In genomic region chr3:81829966-81830599, GRCm38 (mm10) we compare ENCODE assay signal across 13 mouse cellular contexts.
A peak's percentile ranks its signal among the peaks of the same experiment; 100 is the strongest.
DNase-seq lines count a peak whose midpoint lies in the region; ATAC-seq and TF ChIP-seq lines count a peak whose summit lies in the region.
"Had no signal": no experiment of that assay in that cellular context is flagged by ENCODE, and none has a peak within 500 bp of the region (broad histone marks: within the 10 kb centered on the region; RNA-seq: fewer than 3 reads in every experiment).

No protein-coding gene starts in this region.

- no peak for TF ChIP-seq CTCF in hindbrain, postnatal 0 days (IDR thresholded peaks at IDR 0.05; ENCODE audit: low read depth)
- TF ChIP-seq CTCF in olfactory bulb, adult 2 months (IDR thresholded peaks at IDR 0.05; ENCODE audit: insufficient read depth, low read depth, low read length), result no peak
- TF ChIP-seq CTCF in cerebellum, adult 2 months (IDR thresholded peaks at IDR 0.05; ENCODE audit: borderline replicate concordance, insufficient read depth, low read depth, low read length), result no peak

- no peak overlapping the region for H3K4me2 ChIP-seq in forebrain, embryonic 11.5 days (ENCODE audit: low read depth, low read length, severe bottlenecking)
- no peak overlapping the region for H3K4me2 ChIP-seq in hindbrain, postnatal 0 days (ENCODE audit: low read depth, low read length)
- H3K4me2 ChIP-seq in kidney, embryonic 16.5 days (replicated peaks; ENCODE audit: low read depth, low read length), result no peak overlapping the region
- H3K4me2 ChIP-seq: limb, embryonic 13.5 days; lung, embryonic 15.5 days; stomach, embryonic 15.5 days had no signal

- H3K36me3 ChIP-seq in forebrain, embryonic 11.5 days (ENCODE audit: control insufficient read depth, insufficient read depth, low read length), result no peaks in the 10 kb centered on the region
- no peaks in the 10 kb centered on the region for H3K36me3 ChIP-seq in forebrain, embryonic 10.5 days (replicated peaks)
- no peaks in the 10 kb centered on the region for H3K36me3 ChIP-seq in hindbrain, postnatal 0 days (ENCODE audit: insufficient read depth, low read length)
- H3K36me3 ChIP-seq in kidney, embryonic 16.5 days (ENCODE audit: insufficient read depth, low read length), result no peaks in the 10 kb centered on the region
- H3K36me3 ChIP-seq: G1E; limb, embryonic 13.5 days; lung, embryonic 15.5 days; stomach, embryonic 15.5 days had no signal

- DNase-seq in forebrain, embryonic 11.5 days (ENCODE audit: low spot score), result no peak
- DNase-seq in forebrain, embryonic 10.5 days (ENCODE audit: extremely low spot score, low spot score), result no peak
- DNase-seq in retina, postnatal 1 day, result peak; percentile 6
- no peak for DNase-seq in retina, embryonic 14.5 days (ENCODE audit: low spot score)
- DNase-seq in hindbrain, postnatal 0 days (ENCODE audit: low spot score), result peak; percentile 79
- no peak for DNase-seq in cerebellum, adult 2 months
- DNase-seq: kidney, postnatal 10 days had no signal

- no peak overlapping the region for H3K27ac ChIP-seq in forebrain, embryonic 11.5 days (ENCODE audit: low read depth, low read length)
- no peak overlapping the region for H3K27ac ChIP-seq in forebrain, embryonic 10.5 days
- H3K27ac ChIP-seq in hindbrain, postnatal 0 days, result peak overlapping the region; percentile 41; the same call in 1 of the 2 replicates
- H3K27ac ChIP-seq in olfactory bulb, adult 2 months (ENCODE audit: insufficient read depth, low read depth, low read length), result peak overlapping the region; percentile 98
- no peak overlapping the region for H3K27ac ChIP-seq in kidney, embryonic 16.5 days (ENCODE audit: low read length)
- H3K27ac ChIP-seq in cerebellum, adult 2 months (ENCODE audit: insufficient read depth, low read length), result no peak overlapping the region
- H3K27ac ChIP-seq: limb, embryonic 13.5 days; lung, embryonic 15.5 days; stomach, embryonic 15.5 days had no signal

- H3K27me3 ChIP-seq in forebrain, embryonic 11.5 days (ENCODE audit: control insufficient read depth, insufficient read depth, low read length), result no peaks in the 10 kb centered on the region
- H3K27me3 ChIP-seq in forebrain, embryonic 10.5 days (ENCODE audit: poor library complexity, severe bottlenecking), result no peaks in the 10 kb centered on the region
- H3K27me3 ChIP-seq in hindbrain, postnatal 0 days (ENCODE audit: insufficient read depth, low read length), result no peaks in the 10 kb centered on the region
- H3K27me3 ChIP-seq in kidney, embryonic 16.5 days (ENCODE audit: insufficient read depth, low read length), result no peaks in the 10 kb centered on the region
- H3K27me3 ChIP-seq in cerebellum, adult 2 months (ENCODE audit: control insufficient read depth, insufficient read depth, low read length), result no peaks in the 10 kb centered on the region
- H3K27me3 ChIP-seq: limb, embryonic 13.5 days; lung, embryonic 15.5 days; stomach, embryonic 15.5 days had no signal

- no peak for TF ChIP-seq POLR2A in olfactory bulb, adult 2 months (IDR thresholded peaks at IDR 0.05; ENCODE audit: insufficient read depth, low read depth, low read length)
- TF ChIP-seq POLR2A in cerebellum, adult 2 months (IDR thresholded peaks at IDR 0.05; ENCODE audit: borderline replicate concordance, insufficient read depth, low read length), result no peak

- H3K4me3 ChIP-seq in forebrain, embryonic 11.5 days (ENCODE audit: low read depth, low read length), result no peak overlapping the region
- H3K4me3 ChIP-seq in forebrain, embryonic 10.5 days, result no peak overlapping the region
- no peak overlapping the region for H3K4me3 ChIP-seq in hindbrain, postnatal 0 days (ENCODE audit: low read length)
- H3K4me3 ChIP-seq in olfactory bulb, adult 2 months (ENCODE audit: insufficient read depth, low read depth, low read length), result no peak overlapping the region
- no peak overlapping the region for H3K4me3 ChIP-seq in kidney, embryonic 16.5 days (ENCODE audit: low read length)
- no peak overlapping the region for H3K4me3 ChIP-seq in cerebellum, adult 2 months (replicated peaks; ENCODE audit: insufficient read depth, low read depth, low read length)
- H3K4me3 ChIP-seq: limb, embryonic 13.5 days; lung, embryonic 15.5 days; stomach, embryonic 15.5 days had no signal

- H3K9me3 ChIP-seq in forebrain, embryonic 11.5 days (ENCODE audit: control insufficient read depth, low read length), result no peaks in the 10 kb centered on the region
- no peaks in the 10 kb centered on the region for H3K9me3 ChIP-seq in forebrain, embryonic 10.5 days
- no peaks in the 10 kb centered on the region for H3K9me3 ChIP-seq in hindbrain, postnatal 0 days (ENCODE audit: low read length)
- H3K9me3 ChIP-seq in kidney, embryonic 16.5 days (ENCODE audit: low read length), result no peaks in the 10 kb centered on the region
- H3K9me3 ChIP-seq: G1E; limb, embryonic 13.5 days; lung, embryonic 15.5 days; stomach, embryonic 15.5 days had no signal

- no peak overlapping the region for H3K9ac ChIP-seq in forebrain, embryonic 11.5 days (ENCODE audit: low read length)
- H3K9ac ChIP-seq in hindbrain, postnatal 0 days (replicated peaks; ENCODE audit: low read length), result no peak overlapping the region
- no peak overlapping the region for H3K9ac ChIP-seq in kidney, embryonic 16.5 days (replicated peaks; ENCODE audit: low read length)
- H3K9ac ChIP-seq: limb, embryonic 13.5 days; lung, embryonic 15.5 days; stomach, embryonic 15.5 days had no signal

- ATAC-seq in forebrain, embryonic 11.5 days (replicated peaks; ENCODE audit: low FRiP score), result peak; percentile 70
- ATAC-seq in hindbrain, postnatal 0 days, result peak; percentile 92
- no peak for ATAC-seq in kidney, embryonic 16.5 days (ENCODE audit: low FRiP score, low TSS enrichment)

- no peaks in the 10 kb centered on the region for H3K4me1 ChIP-seq in forebrain, embryonic 11.5 days (replicated peaks; ENCODE audit: control insufficient read depth, insufficient read depth, low read length)
- peaks cover 8% of the 10 kb centered on the region; the same call in 1 of the 2 replicates for H3K4me1 ChIP-seq in forebrain, embryonic 10.5 days
- H3K4me1 ChIP-seq in hindbrain, postnatal 0 days (ENCODE audit: insufficient read depth, low read length), result no peaks in the 10 kb centered on the region
- H3K4me1 ChIP-seq in olfactory bulb, adult 2 months (ENCODE audit: control insufficient read depth, insufficient read depth, low read length), result no peaks in the 10 kb centered on the region
- H3K4me1 ChIP-seq in kidney, embryonic 16.5 days (ENCODE audit: insufficient read depth, low read length), result no peaks in the 10 kb centered on the region; the same call in 1 of the 2 replicates
- H3K4me1 ChIP-seq in cerebellum, adult 2 months (ENCODE audit: control insufficient read depth, insufficient read depth, low read length), result no peaks in the 10 kb centered on the region
- H3K4me1 ChIP-seq: limb, embryonic 13.5 days; lung, embryonic 15.5 days; stomach, embryonic 15.5 days had no signal

Comparison
In these comparisons a context has a peak if more than half of its experiments do, and no peak if none do; other contexts are left out.
1. DNase-seq: peak in retina, postnatal 1 day (single experiment) and hindbrain, postnatal 0 days (single experiment); none in forebrain, embryonic 11.5 days (single experiment), forebrain, embryonic 10.5 days (single experiment), retina, embryonic 14.5 days (single experiment) and cerebellum, adult 2 months (0 of 2).
2. H3K27ac ChIP-seq: peak in hindbrain, postnatal 0 days (single experiment) and olfactory bulb, adult 2 months (single experiment); none in forebrain, embryonic 11.5 days (single experiment), forebrain, embryonic 10.5 days (single experiment), kidney, embryonic 16.5 days (single experiment) and cerebellum, adult 2 months (single experiment).